ENCODE assay signal across 8 mouse cellular contexts in genomic region chr9:107398968-107399367, GRCm38 (mm10). TPM values are rescaled to one million over a fixed set of nuclear protein-coding genes. Genes with fewer than 3 reads are reported as not detected.
DNase-seq lines count a peak whose midpoint lies in the region; ATAC-seq and TF ChIP-seq lines count a peak whose summit lies in the region.

No protein-coding gene starts in this region.

- intact Hi-C loops in gastrocnemius, adult 2 months (cut with DNase I), result no loop called here

- H3K4me1 ChIP-seq in stomach, embryonic 14.5 days (ENCODE audit: control insufficient read depth, insufficient read depth, low read length), result peaks cover 7% of the 10 kb centered on the region; the same call in 1 of the 2 replicates
- 0 out of 2 replicates have a peak, but pooled peaks cover 3% of the 10 kb centered on the region for H3K4me1 ChIP-seq in stomach, postnatal 0 days (replicated peaks; ENCODE audit: control insufficient read depth, insufficient read depth)
- peaks cover 5% of the 10 kb centered on the region; the same call in 1 of the 2 replicates for H3K4me1 ChIP-seq in limb, embryonic 11.5 days (ENCODE audit: control insufficient read depth, insufficient read depth, low read length)

- H3K4me2 ChIP-seq in stomach, embryonic 14.5 days (replicated peaks; ENCODE audit: low read depth, low read length), result peak overlapping the region; percentile 100; the same call in 1 of the 2 replicates
- no peak overlapping the region; the same call in 1 of the 2 replicates for H3K4me2 ChIP-seq in stomach, postnatal 0 days (replicated peaks; ENCODE audit: low read depth)
- peak overlapping the region; percentile 100 for H3K4me2 ChIP-seq in limb, embryonic 11.5 days (ENCODE audit: low read depth, severe bottlenecking)

- no peak for DNase-seq in gastrocnemius, adult 2 months
- no peak for DNase-seq in gastrocnemius, adult 18-20 months (ENCODE audit: low spot score)
- DNase-seq in stomach, postnatal 0 days (ENCODE audit: low spot score), result no peak
- DNase-seq in limb, embryonic 11.5 days (ENCODE audit: low spot score), result no peak
- no peak for DNase-seq in frontal cortex, postnatal 36 days (ENCODE audit: low spot score in 2 of 2)
- no peak for DNase-seq in retina, postnatal 1 day
- DNase-seq in left cerebral cortex, adult 8-10 months (ENCODE audit: low spot score in 2 of 2), result no peak

- H3K27me3 ChIP-seq in stomach, embryonic 14.5 days (ENCODE audit: control insufficient read depth, insufficient read depth, low read length), result peaks cover 32% of the 10 kb centered on the region
- peaks cover 10% of the 10 kb centered on the region; the same call in 1 of the 2 replicates for H3K27me3 ChIP-seq in stomach, postnatal 0 days (ENCODE audit: control insufficient read depth, insufficient read depth, low read length)
- peaks cover 65% of the 10 kb centered on the region for H3K27me3 ChIP-seq in limb, embryonic 11.5 days (ENCODE audit: control insufficient read depth, insufficient read depth, low read length)

- no peak for ATAC-seq in stomach, embryonic 14.5 days (ENCODE audit: insufficient number of reproducible peaks, insufficient read depth, low FRiP score, low read depth)
- no peak for ATAC-seq in stomach, postnatal 0 days (ENCODE audit: low FRiP score, low TSS enrichment)
- no peak for ATAC-seq in limb, embryonic 11.5 days (ENCODE audit: insufficient number of reproducible peaks, low FRiP score, low TSS enrichment, low read depth)

- no peak overlapping the region for H3K9ac ChIP-seq in stomach, embryonic 14.5 days (replicated peaks; ENCODE audit: low read depth, low read length)
- no peak overlapping the region for H3K9ac ChIP-seq in stomach, postnatal 0 days (ENCODE audit: low read length)
- no peak overlapping the region for H3K9ac ChIP-seq in limb, embryonic 11.5 days (ENCODE audit: low read length)

- H3K36me3 ChIP-seq in stomach, embryonic 14.5 days (ENCODE audit: control insufficient read depth, insufficient read depth, low read length), result no peaks in the 10 kb centered on the region
- no peaks in the 10 kb centered on the region for H3K36me3 ChIP-seq in stomach, postnatal 0 days (ENCODE audit: control insufficient read depth, insufficient read depth, low read length)
- no peaks in the 10 kb centered on the region for H3K36me3 ChIP-seq in limb, embryonic 11.5 days (ENCODE audit: control insufficient read depth, insufficient read depth, low read length)

- no peak for TF ChIP-seq EP300 in stomach, postnatal 0 days (optimal IDR thresholded peaks at IDR 0.05)

- H3K27ac ChIP-seq in gastrocnemius, adult 2 months, result no peak overlapping the region; the same call in 1 of the 2 replicates
- no peak overlapping the region for H3K27ac ChIP-seq in stomach, embryonic 14.5 days (ENCODE audit: low read length)
- H3K27ac ChIP-seq in stomach, postnatal 0 days (replicated peaks), result no peak overlapping the region
- no peak overlapping the region for H3K27ac ChIP-seq in limb, embryonic 11.5 days (replicated peaks; ENCODE audit: low read depth, low read length)

- H3K9me3 ChIP-seq in stomach, embryonic 14.5 days (ENCODE audit: control insufficient read depth, low read depth, low read length), result no peaks in the 10 kb centered on the region
- no peaks in the 10 kb centered on the region for H3K9me3 ChIP-seq in stomach, postnatal 0 days (ENCODE audit: control insufficient read depth, low read length)
- H3K9me3 ChIP-seq in limb, embryonic 11.5 days (ENCODE audit: control insufficient read depth, low read length), result no peaks in the 10 kb centered on the region

- TF ChIP-seq CTCF in gastrocnemius, adult 2 months (IDR thresholded peaks at IDR 0.05), result no peak
- no peak for TF ChIP-seq CTCF in stomach, postnatal 0 days (IDR thresholded peaks at IDR 0.05; ENCODE audit: low read depth)

- WGBS in stomach, embryonic 14.5 days, result 28% methylated on average over 11 of the region's 11 CpGs
- WGBS in stomach, postnatal 0 days, result 27% methylated on average over 11 of the region's 11 CpGs
- WGBS in limb, embryonic 11.5 days, result 32% methylated on average over 11 of the region's 11 CpGs

- H3K4me3 ChIP-seq in gastrocnemius, adult 2 months, result peak overlapping the region; percentile 81
- H3K4me3 ChIP-seq in stomach, embryonic 14.5 days (ENCODE audit: low read depth, low read length), result no peak overlapping the region
- no peak overlapping the region for H3K4me3 ChIP-seq in stomach, postnatal 0 days (ENCODE audit: low read depth, low read length)
- H3K4me3 ChIP-seq in limb, embryonic 11.5 days (ENCODE audit: low read depth, low read length), result peak overlapping the region; percentile 56; the same call in 1 of the 2 replicates

RNA-seq across cellular contexts. Expression of gene Cacna2d2, which starts 0.4 kb away (rescaled TPM):
- under 1 TPM; 0.28 to 0.73 TPM for total RNA-seq in gastrocnemius, adult 2 months (2021)
- under 1 TPM; 0.52 to 0.94 TPM for total RNA-seq in gastrocnemius, adult 18-20 months (2021)
- 0.43 and 0.70 TPM in 2 replicates for polyA plus RNA-seq in stomach, embryonic 14.5 days (2014; fragmentation: Nextera tagmentation; extraction: Ambion mirVana)
- polyA plus RNA-seq in stomach, postnatal 0 days (2015; fragmentation: Nextera tagmentation; extraction: Ambion mirVana), result 0.15 and 0.16 TPM in 2 replicates
- polyA plus RNA-seq in limb, embryonic 11.5 days (2014; fragmentation: Nextera tagmentation; extraction: Ambion mirVana), result 0.12 and 0.26 TPM in 2 replicates
- 10 to 100 TPM; 37.3 to 49.0 (median 44.8) TPM for total RNA-seq in left cerebral cortex, adult 8-10 months (2022)

RNA-seq across cellular contexts. Expression of gene 6430571L13Rik, which starts 58.6 kb away (rescaled TPM):
- total RNA-seq in gastrocnemius, adult 2 months (2021), result 10 to 100 TPM; 37.9 to 49.6 TPM
- total RNA-seq in gastrocnemius, adult 18-20 months (2021), result 10 to 100 TPM; 31.8 to 32.2 TPM
- polyA plus RNA-seq in stomach, embryonic 14.5 days (2014; fragmentation: Nextera tagmentation; extraction: Ambion mirVana), result 0.13 and 0.19 TPM in 2 replicates
- polyA plus RNA-seq in stomach, postnatal 0 days (2015; fragmentation: Nextera tagmentation; extraction: Ambion mirVana), result 0.63 and 0.73 TPM in 2 replicates
- 0.60 and 0.73 TPM in 2 replicates for polyA plus RNA-seq in limb, embryonic 11.5 days (2014; fragmentation: Nextera tagmentation; extraction: Ambion mirVana)
- total RNA-seq in left cerebral cortex, adult 8-10 months (2022), result 1 to 10 TPM; 5.6 to 7.1 (median 6.2) TPM

Comparison
In these comparisons a context has a peak if more than half of its experiments do, and no peak if none do; other contexts are left out.
1. H3K4me3 ChIP-seq: peak in gastrocnemius, adult 2 months (single experiment) and limb, embryonic 11.5 days (single experiment); none in stomach, embryonic 14.5 days (single experiment) and stomach, postnatal 0 days (single experiment).
2. RNA of gene Cacna2d2, which starts 0.4 kb away (total RNA-seq): 37.3 to 49.0 TPM in left cerebral cortex, adult 8-10 months; 0.52 to 0.94 TPM in gastrocnemius, adult 18-20 months and 0.28 to 0.73 TPM in gastrocnemius, adult 2 months; every median in the first group is over 10 times any median in the second.
3. RNA of gene 6430571L13Rik, which starts 58.6 kb away (total RNA-seq): 37.9 to 49.6 TPM in gastrocnemius, adult 2 months and 31.8 to 32.2 TPM in gastrocnemius, adult 18-20 months; 5.6 to 7.1 TPM in left cerebral cortex, adult 8-10 months; every median in the first group is over 4 times any median in the second.